8 mouse cellular contexts compared by ENCODE assay signal in the genomic region with DNA sequence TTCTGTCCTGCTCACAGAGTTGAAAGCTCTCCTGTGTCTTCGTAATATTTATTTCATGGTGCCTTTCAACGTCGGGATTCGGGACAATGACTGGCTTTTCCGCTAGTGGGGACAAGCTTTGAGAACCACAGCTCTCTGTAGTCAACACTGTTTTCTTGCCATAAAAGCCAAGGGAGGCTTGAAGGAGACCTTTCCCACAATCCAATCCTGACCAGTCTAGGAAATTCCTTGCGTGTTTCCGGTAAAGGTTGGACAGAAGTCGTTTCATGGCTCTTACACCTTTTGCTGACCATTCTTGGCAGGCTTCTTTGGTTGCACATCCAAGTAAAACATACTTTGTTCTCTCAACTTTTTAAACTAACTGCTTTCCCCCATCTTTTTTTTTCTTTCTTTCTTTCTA.
DNase-seq lines count a peak whose midpoint lies in the region; ATAC-seq and TF ChIP-seq lines count a peak whose summit lies in the region.

No protein-coding gene starts in this region.

- no peak for TF ChIP-seq CTCF in layer of hippocampus, adult 2 months (conservative IDR thresholded peaks at IDR 0.05)

- peaks cover 21% of the 10 kb centered on the region for H3K4me1 ChIP-seq in kidney, embryonic 15.5 days
- peaks cover 32% of the 10 kb centered on the region for H3K4me1 ChIP-seq in neural tube, embryonic 13.5 days (replicated peaks)

- H3K4me3 ChIP-seq in layer of hippocampus, adult 2 months, result peak overlapping the region; percentile 69
- no peak overlapping the region for H3K4me3 ChIP-seq in kidney, embryonic 15.5 days (replicated peaks)
- peak overlapping the region; percentile 83 for H3K4me3 ChIP-seq in neural tube, embryonic 13.5 days

- peak overlapping the region; percentile 99 for H3K27ac ChIP-seq in layer of hippocampus, adult 2 months
- H3K27ac ChIP-seq in kidney, embryonic 15.5 days, result peak overlapping the region; percentile 86
- H3K27ac ChIP-seq in neural tube, embryonic 13.5 days (replicated peaks), result peak overlapping the region; percentile 98

- ATAC-seq in kidney, embryonic 15.5 days (replicated peaks; ENCODE audit: low FRiP score), result no peak
- no peak for ATAC-seq in neural tube, embryonic 13.5 days (ENCODE audit: low read depth)

- H3K9me3 ChIP-seq in kidney, embryonic 15.5 days (replicated peaks), result no peaks in the 10 kb centered on the region
- no peaks in the 10 kb centered on the region for H3K9me3 ChIP-seq in neural tube, embryonic 13.5 days

- no peak overlapping the region for H3K9ac ChIP-seq in kidney, embryonic 15.5 days
- no peak overlapping the region; the same call in 1 of the 2 replicates for H3K9ac ChIP-seq in neural tube, embryonic 13.5 days

- 78% methylated on average over 8 of the region's 8 CpGs for whole genome bisulfite sequencing in kidney, embryonic 15.5 days
- WGBS in neural tube, embryonic 13.5 days, result 61% methylated on average over 8 of the region's 8 CpGs

- DNase-seq in layer of hippocampus, adult 2 months (ENCODE audit: low spot score in 2 of 2), result no peak
- DNase-seq in layer of hippocampus, postnatal 10 days (ENCODE audit: low spot score in 2 of 2), result no peak
- peak; percentile 73 for DNase-seq in fibroblast of lung, adult 2 months (ENCODE audit: low read depth)
- no peak for DNase-seq in left cerebral cortex, adult 18-20 months (ENCODE audit: low spot score in 2 of 2)
- DNase-seq in right cerebral cortex, postnatal 4 days, result no peak
- DNase-seq in thymus, postnatal 14 days, result no peak

- H3K4me2 ChIP-seq in kidney, embryonic 15.5 days, result peak overlapping the region; percentile 92
- H3K4me2 ChIP-seq in neural tube, embryonic 13.5 days, result peak overlapping the region; percentile 86

- H3K36me3 ChIP-seq in kidney, embryonic 15.5 days, result no peaks in the 10 kb centered on the region
- no peaks in the 10 kb centered on the region for H3K36me3 ChIP-seq in neural tube, embryonic 13.5 days

- peaks cover 4% of the 10 kb centered on the region; the same call in 1 of the 2 replicates for H3K27me3 ChIP-seq in kidney, embryonic 15.5 days
- no peaks in the 10 kb centered on the region for H3K27me3 ChIP-seq in neural tube, embryonic 13.5 days
